Mouse (Mus musculus): Measurements from ENCODE around the gene Mthfsd.

Mthfsd gene

GRCm38 (mm10) chr8:121088871-121089630, 19.1 kb downstream of the Mthfsd start:
- DNase-seq (ENCODE audit: low spot score): no peak

GRCm38 (mm10) chr8:121088281-121088680, 19.9 kb downstream of the Mthfsd start:
- DNase-seq (ENCODE audit: low spot score): no peak

- no peak for DNase-seq (ENCODE audit: low spot score)
These were observed 21.9 kb downstream of the Mthfsd start for GRCm38 (mm10) chr8:121086004-121086900.

GRCm38 (mm10) chr8:121085561-121085960, 22.6 kb downstream of the Mthfsd start:
- DNase-seq (ENCODE audit: low spot score): no peak

GRCm38 (mm10) chr8:121085011-121085410, 23.2 kb downstream of the Mthfsd start:
- DNase-seq (ENCODE audit: low spot score): no peak

GRCm38 (mm10) chr8:121084210-121084951, 23.8 kb downstream of the Mthfsd start, which contains the start of gene Foxf1:
Foxf1 (plus strand) TSS chr8:121084386.
- no peak for DNase-seq (ENCODE audit: low spot score)

- DNase-seq (ENCODE audit: low spot score): no peak
These were observed 24.3 kb downstream of the Mthfsd start for GRCm38 (mm10) chr8:121083936-121084209.

- no peak for DNase-seq (ENCODE audit: low spot score)
These were observed 24.9 kb downstream of the Mthfsd start for GRCm38 (mm10) chr8:121083093-121083935.

GRCm38 (mm10) chr8:121082218-121083092, 25.7 kb downstream of the Mthfsd start:
- DNase-seq (ENCODE audit: low spot score): no peak

GRCm38 (mm10) chr8:121081398-121081797, 26.8 kb downstream of the Mthfsd start:
- no peak for DNase-seq (ENCODE audit: low spot score)

GRCm38 (mm10) chr8:121080361-121081090, 27.7 kb downstream of the Mthfsd start:
- DNase-seq (ENCODE audit: low spot score): no peak

- no peak for DNase-seq (ENCODE audit: low spot score)
These were observed 28.2 kb downstream of the Mthfsd start for GRCm38 (mm10) chr8:121079944-121080343.

- DNase-seq (ENCODE audit: low spot score): no peak
These were observed 29.0 kb downstream of the Mthfsd start for GRCm38 (mm10) chr8:121079201-121079600.

- DNase-seq (ENCODE audit: low spot score): no peak
These were observed 29.5 kb downstream of the Mthfsd start for GRCm38 (mm10) chr8:121078721-121079120.

- no peak for DNase-seq (ENCODE audit: low spot score)
These were observed 31.6 kb downstream of the Mthfsd start for GRCm38 (mm10) chr8:121076555-121076954.

GRCm38 (mm10) chr8:121075936-121076335, 32.3 kb downstream of the Mthfsd start:
- no peak for DNase-seq (ENCODE audit: low spot score)

- no peak for DNase-seq (ENCODE audit: low spot score)
These were observed 33.4 kb downstream of the Mthfsd start for GRCm38 (mm10) chr8:121074848-121075145.

- no peak for DNase-seq (ENCODE audit: low spot score)
These were observed 33.9 kb downstream of the Mthfsd start for GRCm38 (mm10) chr8:121074108-121074847.
